Mouse (Mus musculus) heart, adult 9 months (tissue): ENCODE measurements around the gene Raver1.

Experiments
- DNase-seq, 2 experiments: peaks; one replicate each; pipeline ENCODE4 v3.0.0; 2022; ENCODE audit warnings: low spot score in 2 of 2

Raver1 gene

DNA sequence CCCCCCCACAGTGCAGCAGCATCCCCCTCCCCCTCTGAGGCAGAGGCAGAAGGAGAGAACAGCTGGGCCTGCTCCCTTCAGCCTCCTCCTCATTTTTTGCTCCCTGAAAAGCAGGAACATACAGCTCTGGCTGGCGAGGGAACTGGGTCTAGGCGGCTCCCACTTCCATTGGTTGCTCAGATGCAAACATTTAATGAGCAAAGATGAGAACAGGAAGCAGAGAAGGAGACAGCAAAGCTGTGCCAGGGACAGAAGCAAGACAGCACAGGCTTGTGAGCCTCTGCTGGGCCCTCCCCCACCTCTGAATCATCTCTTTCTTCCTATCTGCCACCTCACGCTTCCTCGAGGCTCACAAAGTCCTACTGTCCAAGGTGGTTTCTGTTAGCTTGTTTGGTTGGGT, 50.5 kb downstream of the Raver1 start:
- DNase-seq = no peak

DNA sequence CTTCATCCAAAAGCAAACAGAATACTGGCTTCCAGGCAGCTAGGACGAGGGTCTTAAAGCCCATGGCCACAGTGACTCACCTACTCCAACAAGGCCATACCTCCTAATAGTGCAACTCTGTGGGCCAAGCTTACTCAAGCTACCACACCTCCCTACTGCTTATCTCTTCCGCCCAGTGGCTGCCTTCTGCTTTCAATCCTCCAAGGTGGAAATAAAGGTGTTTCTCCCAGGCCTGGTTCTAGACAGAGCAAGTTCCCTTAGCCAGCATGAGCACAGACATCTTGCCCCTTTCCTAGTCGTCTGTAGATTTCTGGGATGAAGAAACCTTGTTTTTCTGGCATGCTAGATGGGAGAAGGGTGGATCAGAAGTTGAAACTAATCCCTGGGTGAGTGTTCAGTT, 52.0 kb downstream of the Raver1 start:
- no peak for DNase-seq

DNA sequence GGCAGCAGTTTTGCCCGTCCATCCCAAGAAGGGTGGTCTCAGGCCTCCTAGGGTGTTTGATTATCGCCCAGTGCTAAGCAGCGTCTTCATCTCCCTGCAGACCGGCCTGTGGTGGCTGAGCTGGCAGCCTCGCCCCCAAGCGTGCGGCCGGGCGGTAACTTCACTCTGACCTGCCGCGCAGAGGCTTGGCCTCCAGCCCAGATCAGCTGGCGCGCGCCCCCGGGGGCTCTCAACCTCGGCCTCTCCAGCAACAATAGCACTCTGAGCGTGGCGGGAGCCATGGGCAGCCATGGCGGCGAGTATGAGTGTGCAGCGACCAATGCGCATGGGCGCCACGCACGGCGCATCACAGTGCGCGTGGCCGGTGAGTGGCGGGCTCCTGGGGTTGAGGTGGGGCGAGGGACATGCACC, 54.3 kb downstream of the Raver1 start:
- DNase-seq = peak in 1 of 2 experiments; percentile 35

DNA sequence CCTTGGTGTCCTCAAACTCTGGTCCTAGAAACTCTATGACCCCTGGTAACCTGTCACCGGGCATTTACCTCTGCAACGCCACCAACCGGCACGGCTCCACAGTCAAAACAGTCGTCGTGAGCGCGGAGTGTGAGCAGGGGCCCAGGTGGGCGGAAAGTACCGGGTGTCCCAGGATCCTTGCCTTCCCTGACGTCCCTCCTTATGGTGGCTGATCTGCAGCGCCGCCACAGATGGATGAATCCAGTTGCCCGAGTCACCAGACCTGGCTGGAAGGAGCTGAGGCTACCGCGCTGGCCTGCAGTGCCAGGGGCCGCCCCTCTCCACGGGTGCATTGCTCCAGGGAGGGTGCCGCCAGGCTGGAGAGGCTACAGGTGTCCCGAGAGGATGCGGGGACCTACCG, 55.1 kb downstream of the Raver1 start:
- DNase-seq = no peak

DNA sequence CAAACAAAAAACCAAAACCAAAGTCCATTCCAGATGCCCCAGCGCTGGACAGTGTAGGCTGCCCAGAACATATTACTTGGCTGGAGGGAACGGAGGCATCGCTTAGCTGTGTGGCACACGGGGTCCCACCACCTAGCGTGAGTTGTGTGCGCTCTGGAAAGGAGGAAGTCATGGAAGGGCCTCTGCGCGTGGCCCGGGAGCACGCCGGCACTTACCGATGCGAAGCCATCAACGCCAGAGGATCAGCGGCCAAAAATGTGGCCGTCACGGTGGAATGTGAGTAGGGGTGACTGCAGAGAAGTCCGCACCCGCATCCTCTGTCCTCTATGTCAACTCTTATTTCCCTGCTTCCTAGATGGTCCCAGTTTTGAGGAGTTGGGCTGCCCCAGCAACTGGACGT, 55.6 kb downstream of the Raver1 start:
- no peak for DNase-seq

DNA sequence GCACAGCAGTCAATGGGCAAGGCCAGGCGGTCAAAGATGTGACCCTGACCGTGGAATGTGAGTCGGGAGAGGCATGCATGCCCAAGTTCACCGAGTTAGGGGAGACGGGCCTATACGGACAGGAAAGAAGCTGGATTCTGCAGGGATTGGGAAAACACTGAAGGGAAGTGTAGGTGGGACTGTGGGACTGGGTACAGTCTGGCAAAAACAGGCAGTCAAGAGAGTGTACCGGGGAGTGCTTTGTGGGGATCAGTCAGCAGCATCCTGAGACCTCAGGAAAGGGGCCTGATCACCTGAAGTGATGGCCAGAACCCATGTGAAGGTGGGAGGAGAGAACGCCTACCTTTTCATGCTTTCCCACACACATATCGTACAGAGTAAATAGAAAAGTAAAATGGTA, 56.2 kb downstream of the Raver1 start:
- no peak for DNase-seq

DNA sequence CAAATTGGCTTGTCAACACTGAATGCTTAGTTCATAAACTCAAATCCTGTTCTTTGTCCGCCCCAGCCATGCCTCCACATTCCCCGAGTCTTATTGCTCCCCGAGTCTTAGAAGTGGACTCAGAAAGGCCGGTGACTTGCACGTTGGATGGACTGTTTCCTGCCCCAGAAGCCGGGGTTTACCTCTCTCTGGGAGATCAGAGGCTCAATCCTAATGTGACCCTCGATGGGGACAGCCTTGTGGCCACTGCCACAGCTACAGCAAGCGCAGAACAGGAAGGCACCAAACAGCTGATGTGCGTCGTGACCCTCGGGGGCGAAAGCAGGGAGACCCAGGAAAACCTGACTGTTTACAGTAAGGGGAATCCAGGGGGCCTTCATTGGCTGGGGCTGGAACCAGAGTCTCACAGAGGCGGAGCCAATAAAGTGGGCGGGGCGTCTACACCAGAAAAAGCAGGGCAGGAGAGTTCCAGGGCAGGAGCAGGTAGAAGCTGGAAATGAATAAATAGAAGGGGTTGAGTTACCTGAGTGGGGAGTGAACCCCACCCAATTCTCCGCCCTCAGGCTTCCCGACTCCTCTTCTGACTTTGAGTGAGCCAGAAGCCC, 57.2 kb downstream of the Raver1 start:
- DNase-seq = no peak

DNA sequence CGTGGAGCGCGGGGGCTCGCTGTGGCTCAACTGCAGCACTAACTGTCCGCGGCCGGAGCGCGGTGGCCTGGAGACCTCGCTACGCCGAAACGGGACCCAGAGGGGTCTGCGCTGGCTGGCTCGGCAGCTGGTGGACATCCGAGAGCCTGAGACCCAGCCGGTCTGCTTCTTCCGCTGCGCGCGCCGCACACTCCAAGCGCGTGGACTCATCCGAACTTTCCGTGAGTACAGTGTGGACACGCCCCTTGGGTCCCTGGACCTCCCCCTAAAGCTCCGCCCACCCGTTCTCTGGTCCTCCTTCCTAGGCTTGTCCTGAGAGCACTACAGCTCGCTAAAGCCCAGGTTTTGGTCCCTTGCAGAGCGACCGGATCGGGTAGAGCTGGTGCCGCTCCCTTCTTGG, 58.7 kb downstream of the Raver1 start:
- DNase-seq = peak; percentile 81 to 88

DNA sequence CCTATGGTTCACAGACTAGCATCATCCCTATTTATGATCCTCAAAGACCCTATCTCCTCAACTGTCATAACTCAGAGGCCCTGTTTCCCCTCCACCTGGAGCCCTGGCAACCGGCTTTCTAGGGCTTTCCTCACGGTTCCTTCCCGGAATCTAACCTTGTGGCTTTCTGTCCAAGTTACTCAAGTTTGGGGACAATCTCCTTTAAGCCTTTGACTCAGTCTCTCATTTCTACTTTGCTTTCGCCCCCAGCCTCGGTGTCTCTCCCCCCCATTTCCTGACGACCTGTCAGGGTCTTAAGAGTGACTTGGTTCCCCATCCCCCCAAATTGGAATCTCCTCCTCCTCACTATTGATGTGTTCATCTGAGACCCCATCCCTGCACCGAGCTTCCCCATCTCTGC, 59.3 kb downstream of the Raver1 start:
- no peak for DNase-seq

DNA sequence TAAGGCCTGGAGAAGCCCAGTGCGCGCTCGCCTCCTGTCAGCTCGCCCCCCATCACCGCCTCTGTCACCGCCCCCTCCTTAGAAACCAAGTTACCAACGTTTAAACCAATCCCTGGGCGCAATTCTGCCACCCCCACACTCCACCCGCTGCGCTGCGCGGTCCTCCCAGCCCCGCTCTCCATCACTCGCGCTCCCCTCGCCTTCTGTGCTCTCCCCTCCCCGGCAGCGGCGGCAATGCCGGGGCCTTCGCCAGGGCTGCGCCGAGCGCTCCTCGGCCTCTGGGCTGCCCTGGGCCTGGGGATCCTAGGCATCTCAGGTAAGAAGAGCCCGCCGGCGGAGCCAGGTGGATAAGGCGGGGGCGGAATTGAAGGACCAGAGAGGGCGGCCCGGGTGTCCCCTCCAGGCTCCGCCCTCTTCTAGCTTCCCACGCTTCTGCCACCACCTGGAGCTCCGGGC, 59.9 kb downstream of the Raver1 start, which contains the start of gene Icam5:
Gene Icam5, plus strand, starts transcription at position 178 of the 456 bp plus-strand sequence.
- no peak for DNase-seq

DNA sequence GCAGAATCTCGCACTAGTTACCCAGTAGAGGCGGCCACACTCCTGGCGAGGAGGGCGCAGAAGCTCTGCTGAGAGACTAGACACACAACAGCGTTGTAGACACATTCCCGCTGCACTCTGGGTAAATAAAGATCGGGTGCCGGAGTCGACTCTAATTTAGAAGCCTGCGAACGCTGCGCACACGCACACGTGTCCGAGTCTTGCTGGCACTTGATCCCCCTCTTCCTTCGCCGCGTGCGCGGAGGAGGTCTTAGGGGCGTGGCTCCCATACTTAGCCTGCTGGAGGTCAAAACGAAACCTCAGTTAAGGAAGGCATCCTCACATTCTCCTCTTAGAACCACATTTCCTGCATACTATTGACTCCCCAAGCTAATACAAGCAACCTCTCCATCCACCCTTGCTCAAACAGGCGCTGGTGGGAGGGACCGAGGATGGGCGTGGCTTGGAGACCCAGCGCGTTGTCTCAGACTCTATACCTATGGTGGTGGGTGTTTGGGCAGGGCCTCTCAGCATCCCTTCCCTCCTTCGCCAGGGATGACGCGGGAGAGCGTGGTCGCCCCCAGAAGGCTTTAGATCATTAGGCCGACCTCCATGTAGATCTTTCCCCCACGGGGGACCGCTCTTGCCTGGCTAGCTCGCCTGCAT, 60.4 kb downstream of the Raver1 start:
- DNase-seq = peak; percentile 71 to 74

DNA sequence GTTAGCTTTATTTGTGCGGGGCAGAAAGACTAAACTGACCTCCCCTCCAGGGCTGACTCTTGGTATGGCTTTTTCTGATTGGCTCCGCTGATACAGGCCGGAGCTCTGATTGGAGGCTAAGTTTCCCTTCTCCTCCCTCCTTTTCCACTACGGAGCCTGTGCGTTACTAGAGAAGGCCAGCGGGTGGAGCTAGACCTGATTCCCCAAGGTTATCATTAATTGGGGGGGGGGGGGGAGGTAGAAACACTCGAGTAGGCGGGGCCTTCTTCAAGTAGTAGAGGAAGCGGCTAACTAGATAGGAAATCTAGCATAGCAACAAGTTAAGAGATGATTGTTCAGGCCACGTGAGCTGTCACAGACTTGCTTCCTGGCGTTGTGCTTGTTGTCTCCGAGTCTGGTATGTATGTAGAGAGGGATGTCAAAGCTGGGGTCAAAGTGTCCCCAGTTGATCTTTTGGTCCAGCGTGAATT, 61.0 kb downstream of the Raver1 start:
- DNase-seq = peak; percentile 90 to 91

DNA sequence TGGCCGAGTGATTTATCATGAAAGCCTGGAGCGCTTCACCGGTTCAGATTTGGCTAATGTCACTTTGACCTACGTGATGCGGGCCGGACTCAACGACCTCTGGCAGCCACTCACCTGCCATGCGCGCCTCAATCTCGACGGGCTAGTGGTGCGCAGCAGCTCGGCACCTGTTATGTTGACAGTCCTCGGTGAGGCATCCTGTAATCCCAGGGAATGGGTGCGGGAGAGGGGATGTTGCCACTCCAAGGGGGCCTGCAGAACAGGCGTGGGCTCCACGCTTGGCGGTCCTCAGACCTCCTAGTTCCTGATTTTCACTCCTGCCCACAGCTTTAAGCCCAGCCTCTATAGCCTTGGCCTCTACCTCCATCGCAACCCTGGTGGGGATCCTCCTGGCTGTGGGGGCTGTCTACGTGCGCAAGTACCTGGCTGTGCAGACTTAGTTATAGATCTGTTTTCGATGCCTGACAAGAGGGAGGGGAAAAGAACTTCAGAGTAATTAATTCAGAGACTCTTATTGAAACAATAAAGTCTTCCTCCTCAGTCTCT, 61.7 kb downstream of the Raver1 start:
- DNase-seq = no peak

DNA sequence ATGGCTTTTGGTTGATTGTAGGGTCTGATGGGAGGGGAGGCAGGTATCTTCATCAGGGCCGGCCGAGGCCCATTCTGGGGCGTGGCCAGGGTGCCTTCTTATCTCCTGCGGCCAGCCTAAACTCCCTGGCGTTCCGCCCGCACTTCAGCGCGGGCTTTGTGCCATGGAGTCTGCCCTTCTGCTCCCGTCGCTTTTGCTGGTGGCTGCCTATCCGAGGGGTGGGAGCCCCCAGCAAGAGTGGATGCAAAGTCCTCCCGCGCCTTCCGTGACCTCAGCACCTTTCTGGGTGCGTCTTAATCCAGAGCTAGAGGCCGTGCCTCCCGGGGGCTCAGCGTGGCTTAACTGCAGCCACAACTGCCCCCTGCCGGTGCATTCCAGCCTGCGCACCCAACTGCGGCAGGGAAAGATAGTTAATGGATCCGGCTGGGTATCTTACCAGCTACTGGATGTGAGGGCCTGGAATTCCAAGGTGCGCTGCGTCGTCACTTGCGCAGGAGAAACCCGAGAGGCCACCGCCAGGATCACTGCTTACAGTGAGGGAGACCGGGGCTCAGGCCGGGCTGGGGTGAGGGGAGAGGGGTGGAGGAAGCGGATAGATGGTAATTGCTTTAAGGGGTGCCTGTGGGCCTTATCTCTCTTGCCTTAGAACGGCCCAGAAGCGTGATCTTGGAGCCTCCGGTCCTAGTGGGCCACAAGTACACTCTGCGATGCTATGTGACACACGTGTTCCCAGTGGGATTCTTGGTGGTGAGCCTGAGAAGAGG, 62.3 kb downstream of the Raver1 start, which contains the start of gene Icam4:
Gene Icam4, plus strand, starts transcription at position 83 of the 764 bp plus-strand sequence.
- DNase-seq = peak; percentile 82 to 83

DNA sequence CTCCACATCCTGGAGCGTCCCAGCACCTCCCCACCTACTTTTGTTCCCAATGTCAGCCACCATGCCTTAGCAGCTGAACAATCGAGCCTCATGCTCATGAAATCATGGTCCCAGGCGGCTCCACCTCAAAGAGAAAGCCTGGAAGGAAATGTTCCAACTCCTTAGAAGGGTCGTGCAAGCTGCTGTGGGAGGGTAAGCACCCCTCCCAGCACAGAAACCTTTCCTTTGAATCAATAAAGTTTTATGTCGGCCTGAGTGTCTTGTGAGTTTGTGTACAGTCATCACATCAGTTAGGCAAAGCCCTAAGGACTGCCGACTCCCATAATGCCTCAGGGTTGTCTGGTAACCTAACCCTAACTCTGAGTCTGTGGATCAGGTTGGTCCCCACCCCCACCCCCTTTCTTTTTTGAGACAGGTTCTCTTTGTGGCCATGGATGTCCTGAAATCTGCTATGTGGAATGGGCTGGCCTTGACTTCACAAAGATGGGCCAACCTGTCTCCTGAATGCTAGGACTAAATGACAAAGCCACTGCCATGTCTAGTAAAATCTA, 63.2 kb downstream of the Raver1 start:
- DNase-seq = no peak

DNA sequence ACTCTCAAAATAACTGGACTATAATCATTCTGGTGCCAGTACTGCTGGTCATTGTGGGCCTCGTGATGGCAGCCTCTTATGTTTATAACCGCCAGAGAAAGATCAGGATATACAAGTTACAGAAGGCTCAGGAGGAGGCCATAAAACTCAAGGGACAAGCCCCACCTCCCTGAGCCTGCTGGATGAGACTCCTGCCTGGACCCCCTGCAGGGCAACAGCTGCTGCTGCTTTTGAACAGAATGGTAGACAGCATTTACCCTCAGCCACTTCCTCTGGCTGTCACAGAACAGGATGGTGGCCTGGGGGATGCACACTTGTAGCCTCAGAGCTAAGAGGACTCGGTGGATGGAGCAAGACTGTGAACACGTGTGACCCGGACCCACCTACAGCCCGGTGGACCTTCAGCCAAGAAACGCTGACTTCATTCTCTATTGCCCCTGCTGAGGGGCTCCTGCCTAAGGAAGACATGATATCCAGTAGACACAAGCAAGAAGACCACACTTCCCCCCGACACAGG, 64.0 kb downstream of the Raver1 start:
- DNase-seq = no peak

DNA sequence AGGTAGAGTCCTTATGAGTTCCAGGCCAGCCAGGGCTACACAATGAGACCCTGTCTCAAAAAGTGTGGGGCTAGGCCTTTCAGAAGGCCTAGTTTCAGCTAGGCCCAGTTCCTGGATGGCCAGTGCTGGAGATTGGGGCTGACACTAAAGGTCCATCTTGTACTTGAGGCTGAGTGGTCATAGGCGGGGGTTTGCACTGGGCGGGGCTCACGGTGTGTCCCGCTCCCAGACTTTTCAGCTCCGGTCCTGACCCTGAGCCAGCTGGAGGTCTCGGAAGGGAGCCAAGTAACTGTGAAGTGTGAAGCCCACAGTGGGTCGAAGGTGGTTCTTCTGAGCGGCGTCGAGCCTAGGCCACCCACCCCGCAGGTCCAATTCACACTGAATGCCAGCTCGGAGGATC, 65.0 kb downstream of the Raver1 start:
- no peak for DNase-seq

DNA sequence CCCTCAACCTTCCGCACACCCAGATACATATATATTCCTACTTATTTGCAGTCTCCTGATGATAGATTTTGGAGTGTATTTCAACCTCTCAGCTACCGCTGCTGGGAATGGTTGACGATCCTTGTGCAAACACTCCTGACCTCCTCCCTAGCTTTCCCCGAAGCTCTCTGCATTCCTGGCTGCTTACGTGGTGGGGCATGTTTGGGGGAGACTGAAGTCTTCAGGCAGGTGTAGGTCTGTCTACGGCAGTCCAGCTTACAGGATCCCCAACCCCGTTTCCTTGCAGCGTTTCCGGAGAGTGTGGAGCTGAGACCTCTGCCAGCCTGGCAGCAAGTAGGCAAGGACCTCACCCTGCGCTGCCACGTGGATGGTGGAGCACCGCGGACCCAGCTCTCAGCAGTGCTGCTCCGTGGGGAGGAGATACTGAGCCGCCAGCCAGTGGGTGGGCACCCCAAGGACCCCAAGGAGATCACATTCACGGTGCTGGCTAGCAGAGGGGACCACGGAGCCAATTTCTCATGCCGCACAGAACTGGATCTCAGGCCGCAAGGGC, 66.5 kb downstream of the Raver1 start:
- DNase-seq = no peak
